Mouse (Mus musculus) thymus, postnatal 4 days (tissue): ENCODE results near the gene Slc25a18.

Experiments
- DNase-seq: peaks from one replicate; pipeline ENCODE4 v3.0.0; 2021

The Slc25a18 gene

DNA sequence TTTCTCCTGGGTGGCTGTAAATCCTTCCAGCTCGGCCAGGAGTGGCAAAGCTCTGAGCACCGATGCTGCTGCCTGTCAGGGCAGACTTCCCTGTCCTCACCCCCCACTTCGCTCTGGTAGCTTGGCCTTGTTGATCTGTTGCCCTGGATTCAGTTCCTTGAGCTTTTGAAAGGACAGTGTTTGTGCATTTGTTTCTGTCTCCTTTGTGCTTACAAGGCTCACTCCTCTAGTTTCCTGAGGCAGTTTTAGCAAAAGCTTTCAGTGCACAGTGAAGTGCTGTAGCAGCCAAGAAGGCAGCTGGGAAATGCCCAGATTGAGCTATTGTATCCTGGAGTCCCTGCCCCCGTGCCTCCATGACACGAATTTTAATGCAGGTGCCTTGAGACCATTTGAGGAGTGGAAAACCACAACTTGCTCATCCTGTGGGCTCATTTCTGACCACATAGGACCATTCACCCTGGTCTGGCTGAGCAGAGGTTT is at the start of gene Slc25a18:
Slc25a18 (plus strand) TSS at position 430 of the 480 bp plus-strand sequence.
- DNase-seq, result no peak

DNA sequence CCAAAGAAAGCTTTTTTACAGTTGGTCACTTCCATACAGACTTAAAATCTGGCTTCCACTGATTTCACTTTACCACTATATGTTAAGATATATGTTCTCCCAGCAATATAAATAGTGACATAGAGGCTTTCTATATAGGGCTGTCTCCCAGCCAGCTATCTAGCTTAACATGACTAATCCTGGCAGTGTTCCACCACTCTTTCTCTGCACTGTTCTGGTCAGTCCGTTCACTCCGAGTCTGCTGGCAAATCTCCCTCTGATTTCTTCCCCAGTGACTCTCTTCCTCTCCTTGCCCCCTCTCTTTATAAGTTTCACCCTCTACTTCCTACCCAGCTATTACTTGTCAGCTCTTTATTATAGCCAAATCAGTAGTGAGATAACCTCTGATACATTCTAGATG is 47.4 kb upstream of the Slc25a18 start:
- DNase-seq, result no peak

DNA sequence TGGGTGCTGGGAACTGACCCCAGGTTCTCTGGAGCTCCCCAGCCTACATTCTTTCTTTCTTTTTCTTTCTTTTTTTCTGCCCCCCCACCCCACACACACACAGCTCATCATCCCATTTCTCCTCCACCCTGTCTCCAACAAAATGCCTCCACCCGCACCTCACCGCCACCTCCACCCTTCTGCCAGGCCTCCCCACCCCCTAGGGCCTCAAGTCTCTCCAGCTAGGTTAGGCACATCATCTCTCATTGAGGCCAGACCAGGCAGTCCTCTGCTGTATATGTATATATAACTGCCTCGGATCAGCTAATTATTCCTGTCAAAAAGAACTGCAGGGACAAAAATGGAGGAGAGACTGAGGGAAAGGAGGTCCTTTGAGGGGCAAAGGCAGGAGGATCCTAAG is 37.4 kb upstream of the Slc25a18 start:
- no peak for DNase-seq

DNA sequence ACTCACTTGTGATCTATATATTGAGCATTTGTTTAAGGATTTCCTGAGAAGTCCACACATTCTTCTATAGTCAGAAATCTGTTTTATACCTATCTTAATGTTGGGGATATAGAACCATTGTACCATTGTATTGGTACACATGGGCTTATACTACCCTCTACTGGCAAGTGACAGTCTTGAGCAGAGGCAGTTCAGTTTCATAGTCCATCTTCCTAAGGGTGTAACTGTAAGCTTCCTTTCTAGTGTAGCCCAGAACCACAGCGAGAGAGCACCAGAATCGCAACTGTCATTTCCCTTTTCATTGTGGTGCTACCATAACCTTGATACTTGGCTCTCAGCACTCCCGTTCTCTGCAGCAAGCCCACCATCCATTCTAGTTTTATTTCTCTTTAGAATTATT is 36.8 kb upstream of the Slc25a18 start:
- DNase-seq, result no peak

DNA sequence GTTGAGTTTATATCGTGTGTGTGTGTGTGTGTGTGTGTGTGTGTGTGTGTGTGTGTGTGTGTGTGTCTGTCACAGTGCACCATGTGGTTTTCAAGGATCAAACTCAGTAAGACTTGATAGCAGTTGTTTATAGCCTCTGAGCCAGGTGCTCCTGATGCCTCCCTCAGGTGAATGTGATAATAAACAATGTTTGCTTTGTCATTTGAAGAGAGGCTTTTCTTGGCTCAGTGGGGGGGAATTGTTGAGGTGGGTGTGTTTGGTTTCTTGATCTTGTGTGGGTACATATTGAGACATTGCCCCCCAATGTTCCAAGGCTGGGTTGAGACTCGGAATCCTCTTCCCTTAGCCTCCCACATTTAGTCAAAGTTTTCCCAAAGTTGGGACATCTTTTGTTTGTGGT is 30.2 kb upstream of the Slc25a18 start:
- no peak for DNase-seq

DNA sequence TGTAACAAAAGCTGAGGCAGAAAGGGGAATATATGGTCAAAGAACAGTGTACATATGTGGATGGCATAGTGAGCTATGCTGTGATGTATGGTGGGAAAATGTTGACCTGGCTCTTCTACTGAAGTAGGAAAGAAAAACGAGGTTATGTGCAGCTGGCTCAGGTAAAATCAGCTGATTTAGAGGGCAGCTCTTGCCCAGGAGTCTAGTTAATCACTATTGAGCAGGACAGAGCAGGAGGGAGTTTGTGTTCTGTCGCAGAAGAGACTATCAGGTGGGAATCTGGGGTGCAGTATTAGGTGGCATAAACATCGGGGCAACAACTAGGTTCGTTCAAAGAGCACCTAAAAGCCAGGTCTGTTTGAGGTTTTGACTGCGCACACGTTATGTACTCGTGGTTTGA is 29.1 kb upstream of the Slc25a18 start:
- no peak for DNase-seq

DNA sequence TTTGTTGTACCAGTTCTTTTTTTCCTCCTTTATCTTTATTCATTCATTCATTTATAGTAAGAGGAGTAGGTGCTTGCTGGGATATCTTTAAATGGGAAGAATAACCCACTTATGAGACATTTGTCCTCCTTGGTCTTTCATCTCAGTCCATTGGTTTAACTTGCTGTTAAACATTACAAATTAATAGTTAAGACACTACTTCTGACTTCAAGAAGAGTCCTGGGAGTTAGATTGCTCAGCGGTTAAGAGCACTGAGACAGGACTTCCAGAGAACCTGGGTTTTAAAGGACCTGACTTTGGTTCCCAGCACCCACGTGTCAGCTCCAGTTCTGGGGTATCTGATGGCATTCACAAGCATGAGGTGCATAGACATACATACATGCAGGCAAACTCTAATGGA is 27.0 kb upstream of the Slc25a18 start:
- DNase-seq, result no peak

DNA sequence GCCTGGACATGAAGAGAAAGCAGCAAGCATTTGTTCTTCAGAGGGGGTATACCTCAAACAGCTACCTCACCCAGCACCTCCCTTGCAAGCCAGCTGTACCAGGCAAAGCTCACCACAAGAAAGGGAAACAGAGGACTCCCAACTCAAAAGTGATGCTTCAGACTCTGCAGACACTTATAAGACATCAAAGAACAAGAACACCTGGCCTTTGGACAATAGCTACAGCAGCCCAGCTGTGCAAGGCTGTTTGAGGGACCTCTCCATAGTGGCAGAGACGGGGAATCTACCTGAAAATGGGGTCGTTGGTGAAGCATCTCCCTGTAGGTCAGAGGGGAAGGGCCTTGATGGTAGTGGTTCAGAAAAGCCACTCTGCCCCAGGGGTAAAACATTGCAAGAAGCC is 12.2 kb upstream of the Slc25a18 start:
- DNase-seq, result peak; percentile 48

DNA sequence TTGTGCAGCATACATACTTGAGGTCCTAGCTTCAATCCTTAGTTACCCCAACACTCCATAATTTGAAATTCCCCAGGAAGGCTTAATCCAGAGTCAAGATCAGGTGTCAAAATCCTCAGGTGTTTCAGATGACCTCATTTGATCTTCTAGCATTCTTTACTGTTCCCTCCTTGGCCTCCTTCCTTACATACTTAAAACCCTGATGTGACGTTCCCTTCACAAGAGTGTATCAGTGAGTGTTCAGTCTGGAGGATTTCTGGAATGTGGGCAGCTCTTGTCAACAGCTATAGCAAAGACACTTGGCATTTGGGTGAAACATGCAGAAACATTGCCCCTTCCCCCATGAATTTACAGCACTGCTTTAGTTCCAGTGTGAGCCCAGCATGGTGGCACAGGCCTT is 3.4 kb upstream of the Slc25a18 start:
- no peak for DNase-seq

DNA sequence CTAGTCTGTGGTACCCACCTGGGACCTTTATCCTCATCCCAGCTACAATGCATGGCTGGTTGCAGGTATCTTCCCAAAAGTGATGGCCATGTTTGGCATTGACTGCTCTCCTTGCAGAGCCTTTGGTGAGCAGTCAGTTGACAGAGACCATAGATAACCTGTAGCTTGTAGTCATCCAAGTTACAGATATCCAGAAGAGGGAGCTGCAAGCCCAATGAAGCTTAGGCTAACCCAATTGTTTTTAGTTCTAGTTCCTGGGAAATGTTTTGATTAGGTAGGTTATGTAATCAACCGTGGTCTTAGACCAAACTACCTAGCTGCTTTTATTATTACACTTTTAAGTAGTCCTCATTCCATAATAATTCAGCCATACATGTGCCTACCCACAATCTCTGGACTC is 2.0 kb upstream of the Slc25a18 start:
- DNase-seq, result no peak

DNA sequence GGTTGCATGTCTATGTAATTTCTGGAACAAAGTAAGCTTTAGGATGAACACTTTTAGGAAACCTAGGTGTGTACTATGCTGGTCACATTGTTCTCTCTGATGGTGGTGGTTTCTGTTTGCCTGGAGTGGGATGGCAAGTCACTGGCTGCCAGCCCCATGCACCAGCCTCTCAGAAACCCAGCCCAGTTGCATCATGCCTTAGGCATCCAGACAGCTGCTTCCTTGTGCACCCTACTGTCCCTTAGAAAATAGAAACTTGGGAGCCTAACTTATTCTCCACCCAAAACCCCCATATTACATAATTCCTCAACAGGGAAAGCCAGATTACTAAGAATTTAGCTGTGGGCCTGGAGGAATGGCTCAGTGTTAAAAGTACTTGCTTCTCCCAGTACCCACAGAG is 1.4 kb upstream of the Slc25a18 start:
- DNase-seq, result no peak

DNA sequence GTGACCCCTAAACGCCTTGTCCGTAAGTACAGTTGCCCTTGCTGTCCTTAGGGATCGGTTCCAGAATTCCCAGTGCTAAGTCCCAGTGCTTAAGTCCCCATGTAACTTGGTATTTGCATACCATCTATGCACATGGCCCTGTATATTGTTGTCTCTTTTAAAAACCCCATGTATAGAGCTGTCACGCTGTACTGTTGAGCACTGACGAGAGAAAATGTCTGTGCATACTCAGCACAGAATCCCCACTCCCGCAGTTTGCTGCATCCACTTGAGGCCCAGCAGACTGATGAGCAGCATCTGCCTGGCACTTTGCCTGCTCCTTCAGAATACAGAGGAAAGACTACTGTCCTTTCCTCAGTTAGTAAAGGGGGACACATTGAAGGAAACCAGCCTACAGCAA is 385 bp downstream of the Slc25a18 start:
- no peak for DNase-seq

DNA sequence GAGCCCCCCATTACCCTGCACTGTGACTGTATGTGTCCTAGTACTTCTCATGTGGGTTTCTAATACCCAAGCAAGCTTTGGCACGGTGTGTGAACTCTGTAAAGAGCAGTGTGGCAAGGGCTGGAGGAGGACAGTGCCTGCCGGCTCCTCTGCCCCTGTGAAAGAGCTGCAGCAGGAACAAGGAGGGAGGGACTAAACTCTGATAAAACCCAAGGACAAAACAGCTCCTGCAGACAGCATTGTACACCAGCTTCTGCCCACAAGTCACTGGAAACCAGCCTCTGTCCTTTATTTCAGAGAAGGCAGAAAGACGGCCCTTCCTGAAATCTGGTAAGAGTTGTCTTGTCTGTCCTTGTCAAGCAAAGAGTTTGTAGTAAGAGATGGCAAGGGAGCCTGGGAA is 2.9 kb downstream of the Slc25a18 start:
- no peak for DNase-seq

DNA sequence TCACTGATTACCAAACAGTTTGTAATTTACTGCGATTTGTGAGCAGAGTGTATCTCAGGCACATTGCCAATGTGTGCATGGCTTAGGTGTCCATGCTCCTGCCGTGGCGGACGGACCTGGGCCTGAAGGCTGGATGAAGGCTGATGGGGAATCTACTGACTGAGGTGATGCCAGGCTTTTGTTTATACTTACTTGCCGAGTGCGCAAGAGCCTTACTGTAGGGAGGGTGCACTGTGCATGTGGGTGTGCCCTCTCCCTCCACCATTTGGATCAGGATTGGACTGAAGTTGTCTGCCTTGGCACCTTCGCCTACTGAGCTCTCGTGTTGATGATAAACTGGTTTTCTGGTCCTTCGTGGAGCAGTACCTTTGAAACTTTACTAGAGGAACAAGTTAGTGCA is 4.2 kb downstream of the Slc25a18 start:
- DNase-seq, result no peak

DNA sequence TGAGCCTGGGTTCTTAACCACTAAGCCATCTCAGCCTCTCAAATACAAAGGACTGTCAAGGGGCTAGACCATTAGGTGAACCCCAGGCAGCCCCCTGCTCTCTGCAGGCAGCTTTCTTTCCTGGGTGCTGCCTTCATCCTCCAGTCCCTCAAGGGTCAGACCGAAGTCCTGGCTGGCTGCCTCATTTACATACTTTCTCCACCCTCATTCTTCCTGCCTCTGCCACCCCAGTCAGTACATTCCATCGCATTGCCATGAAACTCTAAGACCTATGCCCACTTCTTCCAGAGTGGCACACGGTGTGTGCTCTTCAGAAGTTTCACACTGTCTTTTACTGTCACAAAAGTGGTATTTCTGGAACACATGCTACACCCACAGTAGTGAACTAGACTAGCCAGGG is 4.8 kb downstream of the Slc25a18 start:
- no peak for DNase-seq

DNA sequence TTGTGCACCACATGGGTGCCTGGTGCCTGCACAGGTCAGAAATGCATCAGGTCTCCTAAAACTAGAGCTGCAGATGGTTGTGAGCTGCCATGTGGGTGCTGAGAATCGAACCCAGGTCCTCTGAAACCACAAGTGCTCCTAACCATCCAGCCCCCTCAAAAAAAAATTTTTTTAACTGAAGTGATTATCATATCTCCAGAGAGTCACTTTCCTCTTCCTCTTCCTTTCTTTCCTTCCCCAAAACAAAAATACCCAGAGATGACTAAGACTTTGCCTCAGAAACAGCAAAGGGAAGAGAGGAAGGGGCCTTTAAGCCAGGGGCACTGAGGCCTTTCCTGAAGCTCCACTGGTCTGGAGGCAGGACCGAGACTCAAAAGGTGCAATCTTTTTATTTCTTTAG is 9.6 kb downstream of the Slc25a18 start:
- no peak for DNase-seq

DNA sequence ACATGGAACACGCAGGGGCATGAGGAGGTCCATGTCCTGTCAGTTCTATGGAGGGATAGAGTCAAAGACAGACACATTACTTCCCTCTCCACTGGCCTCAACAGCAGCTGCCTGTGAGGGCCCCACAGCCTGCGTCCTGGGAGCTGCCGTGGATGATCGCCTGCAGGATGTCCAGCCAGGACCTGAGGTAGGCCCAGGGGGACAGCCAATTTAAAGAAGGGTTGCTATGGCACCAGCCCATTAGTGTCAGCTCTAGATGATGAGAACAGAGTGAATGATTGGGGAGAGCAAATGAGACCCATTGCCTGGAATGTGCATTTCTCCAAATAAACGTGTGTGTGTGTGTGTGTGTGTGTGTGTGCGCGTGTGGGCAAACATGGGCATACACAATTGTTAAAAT is 11.0 kb downstream of the Slc25a18 start:
- DNase-seq, result no peak

DNA sequence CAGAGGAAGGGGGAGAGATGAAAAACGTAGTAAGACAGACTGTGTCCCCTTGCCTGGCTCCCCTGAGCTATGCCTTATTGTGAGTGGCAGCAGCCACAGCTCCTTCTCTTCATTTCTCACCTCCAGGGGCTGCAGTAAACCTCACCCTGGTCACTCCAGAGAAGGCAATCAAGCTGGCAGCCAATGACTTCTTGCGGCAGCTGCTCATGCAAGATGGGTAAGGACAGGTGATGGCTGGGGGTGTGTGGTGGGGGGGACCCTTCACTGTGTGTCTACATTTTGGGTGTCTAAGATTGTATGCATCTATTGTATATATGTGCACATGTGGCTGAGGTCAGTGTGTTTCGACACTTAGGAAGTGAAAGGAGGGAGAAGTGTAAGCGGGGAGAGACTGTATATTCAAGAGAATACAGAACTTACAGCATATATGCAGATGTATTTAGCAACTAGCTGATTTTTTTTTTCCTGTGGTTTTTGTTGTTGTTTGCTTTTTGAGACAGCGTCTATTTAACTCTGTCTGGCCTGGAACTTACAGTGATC is 14.8 kb downstream of the Slc25a18 start:
- no peak for DNase-seq

DNA sequence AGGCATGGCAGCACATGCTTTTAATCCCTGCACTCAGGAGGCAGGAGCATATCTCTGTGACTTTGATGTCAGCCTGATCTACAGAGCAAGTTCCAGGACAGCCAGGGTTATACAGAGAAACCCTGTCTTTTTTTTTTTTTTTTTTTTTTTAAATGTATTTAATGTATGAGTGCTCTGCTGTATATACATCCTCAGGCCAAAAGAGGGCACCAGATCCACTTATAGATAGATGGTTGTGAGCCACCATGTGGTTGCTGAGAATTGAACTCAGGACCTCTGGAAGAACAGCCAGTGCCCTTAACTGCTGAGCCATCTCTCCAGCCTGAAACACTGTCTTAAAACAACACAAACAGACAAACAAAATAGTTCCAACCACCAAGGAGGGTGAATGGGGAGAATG is 15.5 kb downstream of the Slc25a18 start:
- peak; percentile 28 for DNase-seq

DNA sequence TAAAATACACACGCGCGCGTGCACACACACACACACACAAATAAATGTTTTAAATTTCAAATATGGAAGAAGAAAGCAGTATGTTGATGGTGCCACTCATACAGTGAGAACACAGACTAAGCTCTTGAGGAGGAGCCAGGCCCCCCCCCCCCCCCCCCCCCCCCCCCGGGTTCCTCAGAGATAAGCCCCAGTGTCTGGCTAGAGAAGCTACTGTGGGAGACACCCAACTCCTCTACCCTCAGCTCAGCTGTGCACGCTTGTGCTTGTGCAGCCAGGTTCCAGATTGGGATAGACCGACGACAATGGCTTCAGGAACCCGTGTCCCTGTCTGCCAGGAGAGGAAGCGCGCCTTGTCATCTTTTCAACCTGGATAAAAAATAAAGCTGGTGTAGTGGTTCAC is 16.8 kb downstream of the Slc25a18 start:
- DNase-seq, result no peak

DNA sequence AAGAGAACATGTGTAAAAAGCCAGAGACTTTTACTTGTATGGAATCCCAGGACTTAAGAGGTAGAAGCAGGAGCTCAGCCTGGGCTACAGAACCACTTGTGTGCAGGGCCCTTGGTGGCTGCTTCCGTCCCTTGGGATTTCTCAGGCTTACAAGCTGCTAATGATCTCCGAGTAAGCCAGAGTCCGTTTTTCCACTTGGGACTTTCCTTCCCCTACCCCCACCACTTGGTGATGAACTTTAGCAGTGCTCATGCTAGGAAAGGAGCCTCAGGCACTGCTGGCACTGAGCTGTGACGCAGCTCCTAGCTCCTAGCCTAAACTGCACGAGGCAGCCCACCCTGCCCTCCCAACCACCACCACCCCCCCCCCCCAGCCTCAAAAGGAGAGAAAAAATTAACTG is 17.3 kb downstream of the Slc25a18 start:
- DNase-seq, result no peak

DNA sequence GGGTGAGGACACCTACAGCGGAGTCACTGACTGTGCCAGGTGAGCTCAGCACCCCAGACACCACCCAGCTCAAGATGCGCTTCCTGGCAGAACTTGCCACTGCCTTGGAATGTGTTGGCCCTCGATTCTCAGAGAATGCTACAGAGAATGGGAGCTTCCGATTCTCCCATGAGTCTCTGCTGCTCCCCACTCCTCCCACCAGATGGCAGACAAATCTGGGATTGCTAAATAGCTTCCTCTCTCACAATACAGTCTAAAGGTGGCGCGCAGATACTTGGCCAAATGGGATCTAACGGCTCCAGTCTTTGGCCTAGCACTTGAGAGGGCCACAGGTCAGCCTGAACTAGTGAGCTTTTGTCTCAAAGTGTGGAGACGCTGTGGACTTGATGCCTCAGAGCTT is 19.6 kb downstream of the Slc25a18 start:
- DNase-seq, result no peak

DNA sequence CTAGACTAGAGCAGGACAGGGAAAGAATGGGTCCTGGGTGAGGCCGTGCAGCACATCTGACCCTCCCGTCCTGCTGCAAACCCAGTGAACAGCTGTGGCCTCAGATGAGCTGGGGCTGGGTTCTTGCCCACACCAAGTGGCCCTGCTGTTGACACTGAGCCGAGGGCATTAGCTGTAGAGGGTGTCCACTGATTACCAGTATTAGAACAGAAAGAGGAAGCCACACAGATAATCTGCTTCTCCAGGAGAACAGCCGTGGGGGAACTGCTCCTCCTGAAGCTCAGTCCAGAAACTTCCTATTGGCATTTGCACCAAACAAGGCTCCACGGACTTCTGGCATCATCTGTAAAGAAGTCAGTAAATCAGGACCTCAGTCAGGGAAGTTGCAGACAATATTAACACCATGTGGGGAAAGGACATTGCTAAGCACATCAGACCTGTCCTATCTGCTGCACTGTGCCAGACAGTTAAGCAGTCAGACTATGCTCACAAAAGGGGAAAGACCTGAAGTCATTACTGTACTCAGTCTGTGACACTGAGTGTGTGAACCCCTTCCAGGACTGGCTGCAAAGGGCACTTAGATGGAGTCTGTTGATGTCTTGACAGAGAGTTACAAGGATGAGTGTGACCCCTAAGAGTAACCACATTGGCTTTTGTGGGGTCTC is 22.2 kb downstream of the Slc25a18 start:
- no peak for DNase-seq

DNA sequence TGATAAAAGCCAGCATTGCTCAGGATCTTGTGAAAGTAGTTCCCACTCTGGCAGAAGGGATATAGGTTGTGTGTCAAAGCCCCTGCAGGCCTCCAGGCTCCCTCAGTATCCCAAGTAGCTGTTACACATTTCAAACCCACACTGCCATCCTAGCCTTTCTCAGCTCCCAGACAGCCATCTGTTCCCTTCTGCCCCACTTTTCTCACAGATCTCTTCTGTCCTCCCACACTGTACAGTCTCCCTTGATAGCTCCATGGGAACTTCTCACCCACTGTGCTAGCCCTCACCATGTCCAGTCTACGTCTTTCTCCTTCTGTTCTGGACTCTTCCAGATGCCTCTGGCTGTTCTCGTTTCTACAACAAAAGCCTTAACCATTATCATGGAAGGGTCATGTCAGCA is 22.7 kb downstream of the Slc25a18 start:
- DNase-seq, result no peak

DNA sequence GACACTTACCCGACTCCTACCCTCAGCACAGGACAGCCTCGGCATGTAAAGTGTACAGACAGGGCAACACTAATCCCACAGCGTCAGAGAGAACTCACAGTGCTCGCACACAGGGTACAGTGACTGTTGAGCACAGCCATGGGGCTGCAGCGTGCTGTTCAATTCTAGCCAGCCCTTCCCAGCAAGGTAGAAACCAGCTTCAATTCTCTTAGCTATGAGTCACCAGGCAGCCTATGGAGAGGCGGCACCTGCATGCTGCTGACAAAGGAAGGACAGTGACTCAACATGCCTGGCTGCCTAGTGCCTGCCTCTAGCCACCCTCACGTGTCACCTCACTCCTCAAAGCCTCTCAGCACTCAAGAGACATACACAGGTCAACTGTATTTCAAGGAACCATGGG is 24.6 kb downstream of the Slc25a18 start:
- no peak for DNase-seq
